Mouse (Mus musculus): ENCODE measurements around the gene Tmem238l.

Tmem238l gene

DNA sequence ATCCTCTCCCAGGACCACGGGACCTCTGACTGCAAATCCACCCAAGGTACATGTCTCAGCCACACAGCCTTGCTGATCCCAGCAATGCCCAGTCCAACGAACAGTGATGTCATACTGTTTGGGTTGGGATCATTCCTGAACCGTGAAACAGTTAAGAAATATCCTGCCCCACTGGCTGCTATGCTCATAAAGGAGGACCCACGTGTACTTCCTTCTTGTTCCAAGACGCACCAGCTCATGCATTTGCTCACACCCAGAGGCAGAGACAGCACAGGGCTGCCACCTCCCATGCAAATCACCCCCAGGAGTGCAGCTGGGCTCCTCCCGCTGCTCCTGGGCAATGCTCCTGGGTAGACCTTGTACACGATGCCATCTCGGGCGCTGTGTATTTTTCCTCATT, at the start of gene Tmem238l:
Gene Tmem238l, plus strand, starts transcription at position 336 of the 400 bp plus-strand sequence.
- no peak for DNase-seq (ENCODE audit: low spot score)

DNA sequence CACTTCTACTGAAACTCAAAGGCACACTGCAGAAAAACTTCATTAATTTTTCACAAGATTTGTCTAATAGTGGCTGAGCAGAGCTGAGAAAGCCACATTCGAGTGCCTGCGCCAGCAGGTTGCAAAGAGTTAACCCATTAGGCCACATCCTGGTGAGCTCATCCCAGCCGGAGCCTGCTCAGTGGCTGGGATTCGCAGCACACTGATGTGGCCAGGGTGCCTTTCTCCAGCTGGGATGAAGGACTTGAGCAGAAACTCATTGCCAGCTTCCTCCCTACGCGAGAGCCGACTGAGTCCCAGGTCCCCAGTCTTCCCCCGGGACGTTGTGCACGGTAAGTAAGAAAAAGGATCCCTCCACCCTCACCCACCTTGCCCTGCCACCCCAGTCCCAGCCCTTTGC, 44.6 kb upstream of the Tmem238l start, which contains the start of gene Pirt:
Gene Pirt, plus strand, starts transcription at position 171 of the 400 bp plus-strand sequence.
- DNase-seq (ENCODE audit: low spot score), result no peak

DNA sequence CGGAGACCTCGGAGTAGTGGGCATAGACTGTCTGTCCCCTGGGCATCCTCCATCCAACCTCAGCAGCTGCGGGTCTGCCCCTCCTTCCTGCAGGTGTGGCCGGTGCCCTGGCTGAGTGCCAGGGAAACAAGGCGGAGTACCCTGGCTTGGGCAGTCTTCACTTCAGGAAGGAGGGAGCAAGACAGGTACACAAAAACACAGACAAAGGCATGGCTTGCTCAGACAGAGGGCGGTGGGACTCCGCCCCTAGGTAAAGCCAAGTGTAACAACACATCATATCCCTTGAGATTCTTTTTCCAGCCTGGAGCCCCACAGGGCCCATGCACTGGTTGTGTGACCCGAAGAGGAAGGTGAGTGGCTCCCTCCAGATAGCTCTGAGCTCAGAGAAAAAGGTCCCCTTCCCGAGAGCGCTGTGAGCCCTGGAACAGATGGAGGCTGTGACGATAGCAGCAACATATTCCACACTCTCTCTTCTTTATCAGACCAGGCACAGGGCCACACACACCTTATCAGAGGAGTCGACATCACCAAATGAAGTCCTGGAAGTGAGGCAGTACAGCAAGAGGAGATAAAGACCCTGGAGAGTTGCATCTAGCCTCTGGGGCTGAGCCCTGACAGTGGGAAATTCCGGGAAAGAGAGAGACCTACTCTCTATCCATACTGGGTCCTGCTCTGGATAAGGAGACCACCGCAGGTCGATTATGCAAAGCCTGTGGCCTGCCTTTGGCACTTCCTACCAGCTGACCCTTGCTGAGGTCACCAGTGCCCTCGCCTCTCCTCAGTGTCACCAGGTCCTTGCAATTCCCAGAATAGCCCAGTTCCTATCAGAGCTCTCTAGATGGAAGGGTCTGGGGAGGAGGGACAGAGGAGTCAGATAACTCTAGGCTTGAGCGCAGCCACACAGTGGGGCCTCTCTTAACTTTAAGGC, 43.6 kb upstream of the Tmem238l start:
- DNase-seq (ENCODE audit: low spot score), result no peak

DNA sequence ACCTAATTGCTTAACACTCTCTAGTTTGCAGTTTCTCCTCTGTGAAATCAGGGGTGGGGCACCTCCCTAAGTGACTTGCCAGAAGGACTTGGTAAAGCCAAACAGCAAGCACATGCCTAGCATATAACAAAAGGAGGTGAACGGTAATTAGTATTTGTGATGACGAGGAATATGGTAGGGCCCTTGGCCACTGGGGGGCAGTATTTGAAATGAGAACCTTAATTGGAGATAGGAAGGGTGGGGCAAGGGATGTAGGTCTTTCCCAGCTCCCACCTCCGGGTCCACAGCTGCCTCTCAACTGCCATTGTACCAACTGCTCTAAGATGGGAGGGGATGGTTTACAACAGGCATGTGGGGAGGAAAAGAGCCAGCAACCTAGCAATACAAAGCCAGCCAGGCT, 42.2 kb upstream of the Tmem238l start:
- DNase-seq (ENCODE audit: low spot score), result no peak

DNA sequence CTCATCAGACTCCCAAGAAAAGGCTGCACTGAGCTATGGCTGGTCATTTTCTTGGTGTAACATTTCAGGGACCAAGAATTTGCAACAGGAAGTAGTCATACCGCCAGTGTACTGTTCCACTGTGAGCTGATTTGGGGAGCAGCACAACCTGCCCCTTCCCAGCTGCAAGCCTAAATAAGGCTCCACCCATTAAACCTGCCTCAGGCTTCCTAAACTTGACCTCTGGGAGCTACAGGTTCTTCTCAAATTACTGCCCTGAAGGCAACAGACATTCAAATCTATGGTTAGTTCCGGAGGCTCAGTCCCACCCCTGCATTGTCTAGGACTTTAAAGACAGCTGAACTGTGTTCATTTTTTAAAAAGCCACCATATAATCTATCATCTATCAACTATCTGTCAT, 36.4 kb upstream of the Tmem238l start:
- DNase-seq (ENCODE audit: low spot score), result no peak

DNA sequence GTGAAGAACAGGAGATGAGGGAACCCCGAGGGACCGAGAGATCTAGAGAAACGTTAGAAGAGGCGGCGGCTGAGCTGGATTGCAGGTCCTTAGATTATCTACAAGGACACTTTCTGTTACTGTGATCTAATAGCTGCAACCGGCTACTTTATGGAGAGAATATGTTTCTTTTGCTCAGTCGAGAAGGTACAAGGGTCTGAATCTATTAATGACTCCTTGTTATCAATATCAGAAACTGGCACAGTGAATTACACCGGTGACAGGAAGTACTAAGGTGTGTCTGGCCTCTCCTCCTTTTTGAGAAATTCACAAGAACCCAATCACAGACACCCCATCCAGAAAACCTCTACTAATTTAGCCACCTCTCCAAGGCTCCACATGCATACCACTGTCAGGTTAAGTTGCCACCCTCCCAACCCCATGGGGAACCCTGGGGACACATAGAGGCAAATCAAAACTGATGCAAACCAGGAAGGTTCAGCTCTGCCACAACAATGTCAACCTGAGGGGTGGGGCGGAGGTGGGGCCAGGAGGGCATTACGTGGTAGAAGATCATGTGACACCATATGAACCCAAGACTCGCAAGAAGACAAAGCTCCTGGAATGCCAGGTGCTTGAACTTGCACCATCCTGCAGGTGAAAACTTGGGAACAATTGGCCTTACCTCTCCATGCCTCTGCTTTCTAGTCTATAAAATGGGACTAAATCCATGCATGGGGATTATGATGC, 32.2 kb upstream of the Tmem238l start:
- DNase-seq (ENCODE audit: low spot score), result no peak

DNA sequence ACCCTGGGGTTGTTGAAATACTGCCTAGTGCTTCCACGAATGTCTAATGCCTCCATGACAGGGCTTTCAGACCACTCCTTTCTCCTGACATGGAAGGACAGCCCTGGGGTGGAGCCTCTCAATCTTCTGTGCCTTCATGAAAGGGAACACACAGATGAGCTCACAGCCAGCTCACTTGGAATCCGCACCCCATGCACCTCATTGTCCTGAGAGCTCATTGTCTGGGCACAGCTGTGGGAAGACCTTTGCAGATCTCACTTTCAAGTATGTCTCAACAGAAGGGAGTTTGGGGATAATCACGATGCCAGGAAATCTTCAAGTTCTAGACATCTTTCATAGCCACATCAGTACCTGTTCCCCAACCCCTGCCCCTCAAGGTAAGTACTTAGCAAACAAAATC, 28.1 kb upstream of the Tmem238l start:
- DNase-seq (ENCODE audit: low spot score), result no peak

DNA sequence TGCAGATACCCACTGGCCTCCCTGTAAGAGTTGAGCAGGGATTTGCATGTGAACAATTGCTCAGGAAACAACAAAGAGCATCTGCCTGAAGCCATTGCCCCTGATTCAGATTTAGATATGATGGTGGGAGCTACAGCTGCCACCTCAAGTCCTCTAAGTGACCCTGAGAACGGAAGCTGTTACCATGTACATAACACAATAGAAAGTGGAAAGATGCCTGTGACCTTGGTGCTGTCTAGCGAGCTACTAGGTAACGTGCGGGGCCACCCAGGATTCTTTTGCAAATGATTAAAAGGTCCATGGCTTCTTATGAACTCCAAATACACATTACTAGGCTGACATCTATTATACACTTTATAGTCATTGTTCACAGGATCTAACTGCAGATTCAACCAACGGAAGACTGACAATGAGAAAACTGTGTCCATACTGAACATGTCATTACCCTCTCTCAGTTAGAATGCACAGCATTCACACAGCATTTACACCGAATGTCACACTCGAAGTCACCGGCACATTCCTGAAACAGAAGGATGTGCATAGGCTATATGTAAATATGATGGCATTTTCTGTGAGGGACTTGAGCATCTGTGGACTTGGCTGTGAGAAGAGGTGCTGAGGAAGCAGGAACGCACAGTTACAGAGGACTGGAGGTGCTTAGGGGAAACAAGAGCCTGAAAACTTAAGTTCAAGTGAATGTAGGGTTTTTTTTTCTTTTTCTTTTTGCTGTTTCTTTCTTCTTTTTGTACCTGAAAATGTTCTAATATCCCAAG, 23.4 kb upstream of the Tmem238l start:
- DNase-seq (ENCODE audit: low spot score), result no peak

DNA sequence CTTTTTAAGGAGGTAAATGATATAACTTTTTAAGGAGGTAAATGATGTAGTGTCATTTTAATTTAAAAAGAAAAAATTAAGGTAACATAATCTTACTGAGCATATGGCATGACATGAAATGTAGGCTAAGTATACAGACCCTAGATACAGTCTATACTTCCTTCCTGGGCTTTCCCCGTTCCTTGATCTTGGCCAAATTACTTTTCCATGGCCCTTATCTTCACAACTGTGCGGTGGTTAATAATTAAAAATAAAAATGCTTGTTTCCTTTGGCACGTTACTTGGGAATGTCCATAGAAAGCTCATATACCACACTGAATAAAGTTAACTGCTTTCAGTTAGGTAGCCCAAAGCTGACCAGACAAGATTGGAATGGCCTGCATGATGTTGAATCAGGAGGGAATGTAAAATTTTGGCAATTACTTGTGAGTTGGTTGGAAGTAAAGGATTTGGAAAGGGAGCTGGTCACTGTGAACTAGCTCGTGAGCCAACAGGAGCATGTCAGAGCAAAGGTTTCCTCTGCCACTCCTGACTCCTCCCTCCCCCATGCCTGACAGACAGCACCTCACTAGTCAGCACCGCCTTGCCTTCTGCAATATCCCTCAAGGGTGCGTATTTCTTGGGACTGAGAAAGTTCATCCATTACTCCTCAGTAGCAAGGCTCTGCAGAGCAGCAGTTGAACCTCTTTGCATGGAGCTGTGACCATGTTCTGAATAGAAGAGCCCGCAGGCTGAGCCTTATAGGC, 21.8 kb upstream of the Tmem238l start:
- no peak for DNase-seq (ENCODE audit: low spot score)

DNA sequence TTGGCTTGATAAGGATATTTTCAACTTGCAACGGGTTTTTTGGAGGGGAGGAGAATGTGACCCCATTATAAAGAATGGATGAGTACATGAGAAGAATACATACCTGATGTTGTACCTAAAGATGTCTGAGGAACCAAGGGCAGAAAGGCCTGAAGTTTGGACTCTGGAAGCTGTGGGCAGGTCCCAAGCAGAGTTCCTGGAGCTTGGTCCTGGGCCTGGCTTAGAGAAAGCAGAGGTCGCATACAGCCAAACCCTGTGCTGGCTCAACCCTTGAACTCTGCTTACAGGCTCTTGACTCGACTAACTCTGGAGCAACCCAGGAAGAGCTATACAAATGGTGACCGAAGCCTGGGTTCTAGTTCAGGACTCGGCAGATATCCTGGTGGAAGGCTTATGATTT, 14.4 kb upstream of the Tmem238l start:
- DNase-seq (ENCODE audit: low spot score), result no peak

DNA sequence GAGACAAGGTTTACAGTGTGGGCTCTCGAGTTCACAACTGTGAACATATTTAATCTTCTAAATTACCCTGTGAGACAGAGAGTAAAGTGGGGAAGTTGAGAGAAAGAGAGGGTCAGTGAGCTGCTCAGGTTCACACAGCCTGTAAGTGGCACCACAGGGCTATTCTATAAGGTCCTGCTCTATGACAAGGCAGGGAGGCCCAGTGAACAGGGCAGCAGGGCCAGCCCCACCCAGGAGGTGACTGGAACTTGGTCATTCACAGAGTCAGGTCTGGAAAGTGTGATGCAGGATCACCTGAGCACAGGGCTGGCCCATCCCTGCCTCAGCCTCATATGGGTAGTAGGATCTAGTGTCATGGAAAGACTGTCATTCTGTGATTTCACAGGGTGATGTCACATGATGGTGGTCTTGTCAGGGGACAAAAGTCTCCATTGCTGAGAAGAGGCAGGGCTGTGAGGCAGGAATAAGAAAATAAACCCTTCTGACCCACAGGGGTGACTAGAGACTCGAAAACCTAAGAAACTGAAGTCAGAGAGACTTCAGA, 11.1 kb upstream of the Tmem238l start:
- no peak for DNase-seq (ENCODE audit: low spot score)

DNA sequence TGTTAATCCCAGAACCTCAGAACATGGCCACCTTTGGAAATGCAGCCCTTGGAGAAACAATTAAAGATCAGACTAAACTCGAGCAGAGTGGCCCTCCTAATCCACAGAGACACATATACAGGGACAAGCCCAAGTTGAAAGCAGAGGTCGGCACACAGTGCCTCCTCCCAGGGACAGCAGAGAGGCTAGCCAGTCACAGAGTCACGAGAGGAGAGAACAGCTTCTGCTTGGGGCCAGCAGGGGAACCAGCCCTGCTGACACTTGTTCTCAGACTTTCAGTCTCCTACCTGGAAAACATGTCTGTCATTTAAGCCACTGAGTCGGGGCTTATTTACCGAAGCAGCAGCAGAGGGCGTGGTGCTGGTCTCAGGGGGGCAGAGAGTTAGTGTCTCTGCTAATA, 9.9 kb upstream of the Tmem238l start:
- DNase-seq (ENCODE audit: low spot score), result no peak

DNA sequence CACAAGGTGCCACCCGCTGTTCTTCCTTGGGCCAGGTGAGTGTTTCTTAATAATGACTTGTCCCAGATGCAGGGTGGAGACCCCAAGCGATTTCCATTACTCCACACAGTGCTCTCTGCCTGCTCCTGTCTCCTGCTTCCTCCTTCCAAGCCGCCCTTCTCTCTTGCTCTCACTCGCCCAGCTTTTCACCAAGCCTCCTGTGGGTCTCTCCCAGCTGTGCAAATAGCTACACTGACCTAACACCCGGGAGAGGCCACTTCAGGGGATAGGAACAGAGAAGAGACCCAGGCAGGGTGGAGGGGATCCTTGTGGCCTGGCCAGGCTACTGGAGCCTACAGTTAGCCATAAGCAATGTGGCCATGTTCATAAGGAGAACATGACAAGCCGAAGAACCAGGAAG, 9.5 kb upstream of the Tmem238l start:
- DNase-seq (ENCODE audit: low spot score), result no peak

DNA sequence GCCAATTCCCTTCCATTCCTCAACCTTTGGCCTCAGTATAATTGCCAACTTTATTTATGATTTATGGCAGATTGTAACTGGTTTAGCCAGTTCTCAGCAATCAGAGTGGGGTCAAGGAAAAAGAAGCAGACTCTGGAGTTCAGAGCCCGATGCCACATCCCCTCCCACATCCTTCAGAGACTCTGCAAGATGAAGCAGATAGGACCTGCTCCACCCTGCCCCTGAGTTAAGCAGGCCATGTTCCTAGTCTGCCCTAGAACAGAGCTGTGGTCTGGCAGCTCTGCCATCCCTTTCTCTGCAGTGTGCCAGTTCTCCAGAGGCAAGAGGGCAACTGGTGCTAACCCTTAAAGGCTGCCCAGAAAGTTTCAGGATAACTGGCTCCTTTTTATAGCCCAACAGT, 4.4 kb downstream of the Tmem238l start:
- DNase-seq (ENCODE audit: low spot score), result no peak

DNA sequence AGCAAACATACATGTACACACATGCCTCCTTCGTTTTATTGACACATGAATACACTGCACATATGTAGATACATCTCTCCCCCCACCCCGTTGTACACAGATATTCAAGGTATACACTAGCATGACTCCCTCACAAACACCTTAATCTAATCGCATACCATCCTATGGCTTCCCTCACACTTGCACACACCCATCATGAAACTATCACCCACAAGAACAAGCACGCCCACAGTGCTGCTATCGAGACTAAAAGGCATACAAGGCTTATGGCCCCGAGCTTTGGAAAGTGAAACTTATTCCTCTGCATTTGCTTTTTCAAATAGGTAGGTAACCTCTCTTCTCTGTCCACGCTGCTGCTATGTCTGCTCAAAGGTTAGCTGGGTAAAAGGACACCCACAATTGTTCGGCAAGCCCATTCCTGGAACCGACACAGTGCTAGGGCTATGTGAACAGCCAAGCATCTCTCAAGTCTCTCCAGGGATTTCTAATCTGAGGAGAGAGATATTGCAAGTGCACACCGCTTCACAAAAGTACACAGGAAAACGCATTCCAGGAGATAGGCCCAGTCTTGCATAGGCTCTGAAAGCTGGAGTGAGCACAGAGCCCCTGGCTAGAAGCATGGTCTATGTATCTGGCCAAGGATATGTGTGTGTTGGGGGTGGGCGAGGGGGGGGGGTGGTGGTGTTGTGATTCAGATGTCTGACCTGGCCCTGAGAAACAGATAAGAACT, 5.2 kb downstream of the Tmem238l start:
- no peak for DNase-seq (ENCODE audit: low spot score)

DNA sequence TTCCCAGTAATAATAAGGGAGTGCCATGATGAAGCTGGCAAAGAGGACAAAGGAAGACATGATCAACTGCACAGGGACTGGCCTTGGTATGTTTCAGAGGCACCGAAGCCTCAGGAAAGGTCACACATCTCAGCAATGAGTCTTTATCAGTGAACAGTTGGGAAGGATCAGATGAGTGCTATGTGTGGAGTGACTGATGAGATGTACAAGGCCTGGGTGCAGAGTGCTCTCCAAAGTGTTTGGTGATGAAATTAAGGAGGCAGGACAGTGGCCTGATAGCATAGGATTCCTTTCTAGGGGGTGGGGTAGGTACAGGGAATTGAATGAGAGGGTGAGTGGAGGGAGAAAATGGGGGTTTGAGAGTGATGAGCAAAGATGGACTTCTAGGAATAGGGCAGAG, 7.0 kb downstream of the Tmem238l start:
- no peak for DNase-seq (ENCODE audit: low spot score)

DNA sequence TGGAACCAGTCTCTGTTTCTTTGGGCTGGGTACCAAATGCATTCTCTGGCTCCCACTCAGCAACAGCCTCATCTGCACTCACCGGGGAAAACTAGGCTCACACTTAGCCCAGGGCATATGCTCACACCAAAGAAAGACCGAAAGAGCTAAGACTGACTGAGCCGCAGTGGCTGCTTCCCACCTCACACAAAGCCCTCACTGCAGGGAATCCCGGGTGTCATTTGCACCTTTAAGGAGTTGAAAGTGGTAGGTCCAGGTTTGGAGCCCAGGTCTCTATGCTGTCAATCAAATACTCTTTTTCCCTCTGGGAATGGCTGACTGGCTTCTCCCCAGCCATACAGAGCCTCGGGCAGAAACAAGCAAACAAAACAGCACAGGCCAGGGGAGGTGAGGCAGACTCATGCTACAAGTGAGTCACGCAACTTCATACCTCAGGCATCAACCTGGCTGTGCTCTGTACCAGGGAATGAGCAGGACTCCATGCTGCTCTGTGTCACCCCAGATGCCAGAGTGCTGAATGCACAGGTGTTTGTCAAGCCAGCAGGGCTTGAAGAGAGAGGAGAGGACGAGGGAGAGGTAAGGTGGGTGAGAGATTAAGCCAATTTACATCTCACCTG, 10.2 kb downstream of the Tmem238l start:
- no peak for DNase-seq (ENCODE audit: low spot score)

DNA sequence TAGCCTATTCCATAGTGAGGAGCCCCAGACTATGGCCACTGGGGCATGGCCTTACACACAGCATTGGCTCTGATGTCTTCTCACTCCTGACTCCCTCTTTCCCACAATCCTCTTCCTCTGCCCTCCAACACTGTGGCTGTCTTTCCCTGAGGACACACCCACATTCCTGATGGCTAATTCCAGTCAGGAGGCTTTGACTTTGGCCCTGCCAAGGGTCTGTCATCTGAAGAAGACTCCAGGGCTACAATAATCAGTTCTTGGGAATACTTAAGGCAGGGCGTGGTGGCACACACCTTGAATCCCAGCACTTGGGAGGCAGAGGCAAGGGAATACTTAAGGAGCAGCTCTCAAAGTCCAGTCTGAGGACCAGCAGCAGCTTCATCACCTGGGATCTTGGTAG, 12.1 kb downstream of the Tmem238l start:
- DNase-seq (ENCODE audit: low spot score), result no peak

DNA sequence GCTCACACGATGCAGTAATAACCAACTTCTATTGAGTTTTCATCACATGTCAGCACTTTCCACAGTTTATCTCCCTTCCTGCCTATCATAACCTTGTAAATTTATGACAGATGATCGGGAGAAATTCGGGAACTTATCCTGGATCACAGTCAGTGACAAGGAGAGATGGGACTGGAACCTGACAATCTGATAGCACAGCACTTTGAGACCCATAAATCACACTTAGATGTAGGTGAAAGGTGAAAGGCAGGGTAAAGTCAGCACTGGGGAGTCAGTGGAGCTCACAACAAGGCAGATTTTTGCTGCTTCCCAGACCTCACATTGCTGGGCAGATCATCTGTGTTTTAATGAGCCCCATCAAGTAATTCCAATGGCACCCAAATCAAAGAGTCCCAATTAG, 17.1 kb downstream of the Tmem238l start:
- no peak for DNase-seq (ENCODE audit: low spot score)

DNA sequence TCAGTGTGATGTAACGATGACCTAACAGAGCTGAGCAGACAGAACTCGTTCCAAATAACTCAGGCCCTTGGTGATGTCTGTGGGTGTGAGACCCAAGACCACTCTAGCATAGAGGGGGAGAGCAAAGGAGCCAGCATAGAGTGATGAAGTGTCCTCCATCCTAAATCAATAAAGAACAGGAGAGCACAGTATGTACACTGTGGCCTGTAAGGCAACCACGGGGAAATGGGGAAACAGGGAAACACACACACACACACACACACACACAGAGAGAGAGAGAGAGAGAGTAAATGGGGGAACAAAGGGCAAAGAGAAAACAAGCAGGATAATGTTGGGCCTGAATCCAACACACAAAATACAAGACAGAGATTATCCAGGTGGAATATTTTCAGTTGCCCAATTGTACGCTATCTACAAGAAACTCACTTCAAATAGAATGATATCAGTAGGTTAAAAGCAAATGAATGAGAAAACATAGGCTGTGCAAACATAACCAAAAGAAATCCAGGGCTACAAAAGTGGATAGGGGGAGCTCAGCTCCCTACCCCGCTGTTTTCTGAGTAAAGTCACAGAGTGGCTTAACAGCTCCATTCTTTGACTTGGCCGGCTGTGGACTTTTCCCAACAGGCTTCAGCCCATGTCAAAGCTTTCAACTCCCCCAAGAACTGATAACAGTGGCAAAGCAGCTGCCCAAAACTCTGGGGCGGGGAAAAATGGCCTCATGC, 19.3 kb downstream of the Tmem238l start:
- DNase-seq (ENCODE audit: low spot score), result no peak

Measured in spleen, adult 12 weeks (tissue).